Mouse (Mus musculus): ENCODE data around the gene Traip. TPM values are rescaled to one million over a fixed set of nuclear protein-coding genes. Genes with fewer than 3 reads are reported as not detected.

The Traip gene
- total RNA-seq (2021), result 5.1 and 5.3 TPM in 2 replicates
- long read RNA-seq, partial matches to known transcripts, result 1 of 5 reads
- long read RNA-seq, other reads (novel, unspliced or antisense), result 2 of 5 reads

GRCm38 (mm10) chr9:107949922-107950235 is at the start of gene Traip:
Gene Traip (plus strand): TSS chr9:107950136.
- DNase-seq, result no peak

DNA sequence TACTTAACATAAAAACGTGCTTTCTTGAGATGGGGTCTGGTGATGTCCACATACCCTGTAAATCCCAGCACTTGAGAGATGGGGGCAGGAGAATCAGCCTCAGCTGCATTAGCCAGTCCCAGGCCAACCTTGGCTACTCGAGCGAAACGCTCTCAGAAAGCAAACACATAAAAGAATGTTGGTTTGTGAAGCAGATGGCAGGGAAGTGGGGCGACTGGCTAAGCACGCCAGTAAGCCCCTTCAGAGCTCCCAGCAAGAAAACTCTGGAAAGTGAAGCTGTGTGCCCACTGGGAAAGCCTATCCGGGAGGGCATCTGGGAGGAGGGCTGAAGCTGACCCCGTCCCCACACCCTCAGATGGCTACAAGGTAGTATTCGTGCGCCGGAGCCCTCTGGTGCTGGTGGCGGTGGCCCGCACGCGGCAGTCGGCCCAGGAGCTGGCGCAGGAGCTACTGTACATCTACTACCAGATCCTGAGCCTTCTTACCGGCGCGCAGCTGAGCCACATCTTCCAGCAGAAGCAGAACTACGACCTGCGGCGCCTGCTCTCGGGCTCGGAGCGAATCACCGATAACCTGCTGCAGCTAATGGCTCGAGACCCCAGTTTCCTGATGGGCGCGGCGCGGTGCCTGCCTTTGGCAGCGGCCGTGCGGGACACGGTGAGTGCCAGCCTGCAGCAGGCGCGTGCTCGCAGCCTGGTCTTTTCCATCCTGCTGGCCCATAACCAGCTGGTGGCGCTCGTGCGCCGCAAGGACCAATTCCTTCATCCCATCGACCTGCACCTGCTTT is 48.9 kb upstream of the Traip start:
- DNase-seq, result peak; percentile 68

GRCm38 (mm10) chr9:107901627-107901914 is 48.4 kb upstream of the Traip start:
- DNase-seq, result no peak

DNA sequence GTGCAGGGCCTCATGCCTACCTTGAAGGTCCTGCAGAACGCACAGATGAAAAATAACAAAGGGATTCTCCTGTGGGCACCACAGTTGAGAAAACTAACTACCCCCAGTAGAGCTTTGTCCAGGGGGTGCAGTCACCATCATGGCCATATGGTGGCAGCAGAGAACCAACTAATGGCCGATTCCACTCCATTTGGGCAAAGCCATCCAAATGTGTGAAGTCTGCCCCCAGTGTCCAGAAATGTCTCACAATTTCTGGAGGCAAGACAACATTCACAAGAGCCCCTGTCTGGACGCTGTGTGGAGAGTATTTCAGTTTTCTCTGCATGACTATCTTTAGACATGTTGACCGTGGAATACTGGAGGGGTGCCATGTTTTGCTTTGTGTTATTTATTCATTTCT is 45.2 kb upstream of the Traip start:
- DNase-seq, result peak; percentile 82

- peak; percentile 84 for DNase-seq
Measured at GRCm38 (mm10) chr9:107906252-107906966, 43.5 kb upstream of the Traip start, which contains the start of gene Mst1r. Gene Mst1r (plus strand): TSS chr9:107906873.

DNA sequence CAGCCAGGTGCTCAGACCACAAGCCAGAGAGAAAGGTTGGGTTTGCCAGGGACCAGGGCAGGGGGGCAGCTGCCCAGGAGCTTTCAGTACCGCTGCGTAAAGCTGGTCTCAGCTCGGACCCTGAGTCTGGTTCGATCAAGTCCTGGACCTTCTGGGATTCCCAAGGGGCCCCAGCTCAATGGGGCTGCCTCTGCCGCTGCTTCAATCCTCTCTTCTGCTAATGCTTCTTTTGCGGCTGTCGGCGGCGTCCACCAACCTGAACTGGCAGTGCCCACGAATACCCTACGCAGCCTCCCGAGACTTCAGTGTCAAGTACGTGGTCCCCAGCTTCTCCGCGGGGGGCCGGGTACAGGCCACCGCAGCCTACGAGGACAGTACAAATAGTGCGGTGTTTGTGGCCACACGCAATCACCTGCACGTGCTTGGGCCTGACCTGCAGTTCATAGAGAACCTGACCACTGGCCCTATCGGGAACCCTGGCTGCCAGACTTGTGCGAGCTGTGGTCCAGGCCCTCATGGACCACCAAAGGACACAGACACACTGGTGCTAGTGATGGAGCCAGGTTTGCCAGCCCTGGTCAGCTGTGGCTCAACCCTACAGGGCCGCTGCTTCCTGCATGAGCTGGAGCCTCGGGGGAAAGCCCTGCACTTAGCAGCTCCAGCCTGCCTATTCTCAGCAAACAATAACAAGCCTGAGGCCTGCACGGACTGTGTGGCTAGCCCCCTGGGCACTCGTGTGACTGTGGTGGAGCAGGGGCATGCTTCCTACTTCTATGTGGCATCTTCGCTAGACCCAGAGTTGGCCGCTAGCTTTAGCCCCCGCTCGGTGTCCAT is 42.8 kb upstream of the Traip start:
- no peak for DNase-seq

GRCm38 (mm10) chr9:107907801-107908120 is 42.2 kb upstream of the Traip start:
- no peak for DNase-seq

GRCm38 (mm10) chr9:107908410-107909158 is 41.4 kb upstream of the Traip start:
- DNase-seq, result no peak

GRCm38 (mm10) chr9:107910025-107910769 is 39.7 kb upstream of the Traip start:
- DNase-seq, result no peak

- no peak for DNase-seq
Measured at GRCm38 (mm10) chr9:107914764-107915420, 35.0 kb upstream of the Traip start.

DNA sequence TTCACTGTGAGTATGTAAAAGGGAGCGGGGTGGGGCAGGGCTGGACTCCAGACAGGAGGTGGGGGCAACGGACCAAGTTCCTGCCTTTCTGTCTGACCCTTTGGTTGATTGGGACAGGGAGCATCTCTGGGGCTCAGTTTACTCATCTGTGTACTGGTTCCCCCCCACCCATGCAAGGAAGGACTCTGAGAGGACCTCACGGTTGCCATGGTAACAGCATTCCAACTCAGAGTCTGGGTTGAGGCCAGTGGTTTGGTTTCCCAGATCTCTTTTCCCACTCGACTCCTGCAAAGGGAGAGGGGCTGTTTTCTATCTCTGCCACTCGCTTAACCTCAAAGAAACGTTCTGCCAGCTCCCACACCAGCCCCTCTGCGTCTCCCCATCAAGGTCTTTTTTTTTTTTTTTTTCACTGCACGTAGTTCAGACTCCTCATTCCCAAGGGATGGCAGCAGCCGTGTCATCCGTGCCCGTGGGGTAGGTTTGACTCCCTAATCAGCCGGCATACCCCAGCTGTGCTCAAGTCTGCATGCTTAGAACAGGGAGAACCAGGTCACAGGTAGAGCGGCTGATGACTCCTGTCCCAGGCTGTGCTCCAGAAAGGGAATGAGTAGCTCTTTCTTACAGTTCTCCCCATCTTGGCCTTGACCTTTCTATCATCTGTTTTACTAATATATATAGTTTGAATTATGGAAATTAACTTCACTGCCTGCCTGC is 31.9 kb upstream of the Traip start:
- no peak for DNase-seq

DNA sequence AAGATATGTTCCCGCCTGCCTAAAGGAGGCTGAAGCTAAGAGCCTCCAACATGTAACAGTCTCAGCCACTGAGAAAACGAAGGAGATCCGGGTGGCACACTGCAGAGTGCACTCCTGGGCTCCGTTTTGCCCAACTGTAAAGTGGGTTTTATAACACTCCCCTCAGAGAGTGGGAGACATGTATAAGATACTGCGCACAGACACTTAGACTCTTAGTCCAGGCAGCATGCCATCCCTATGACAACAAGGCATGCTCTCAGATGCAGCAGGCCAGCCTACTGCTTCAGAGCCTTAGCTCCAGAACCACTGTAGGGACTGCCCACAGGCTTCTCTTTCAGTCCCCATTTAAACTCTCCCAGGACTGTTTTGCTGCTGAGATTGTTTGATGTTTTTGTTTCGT is 31.1 kb upstream of the Traip start:
- no peak for DNase-seq

DNA sequence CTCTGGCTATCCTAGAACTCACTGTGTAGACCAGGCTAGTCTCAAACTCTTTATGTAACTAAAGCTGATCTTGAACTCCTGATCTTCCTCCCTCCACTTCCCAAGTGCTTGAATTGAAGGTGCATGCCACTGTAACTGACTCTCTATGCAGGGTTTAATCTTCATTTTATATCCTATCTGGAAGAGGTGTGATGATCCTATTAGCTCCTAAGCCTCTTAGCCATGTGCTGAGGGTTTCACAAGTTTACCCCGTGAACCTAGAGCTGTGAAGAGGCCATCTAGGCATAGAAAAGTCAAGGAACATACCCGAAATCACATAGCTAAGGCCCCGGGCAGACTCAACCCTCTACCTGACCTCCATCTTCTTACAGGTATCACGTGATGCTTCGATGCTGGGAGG is 30.5 kb upstream of the Traip start:
- no peak for DNase-seq

- peak; percentile 61 for DNase-seq
Measured at GRCm38 (mm10) chr9:107923021-107923420, 26.9 kb upstream of the Traip start.

DNA sequence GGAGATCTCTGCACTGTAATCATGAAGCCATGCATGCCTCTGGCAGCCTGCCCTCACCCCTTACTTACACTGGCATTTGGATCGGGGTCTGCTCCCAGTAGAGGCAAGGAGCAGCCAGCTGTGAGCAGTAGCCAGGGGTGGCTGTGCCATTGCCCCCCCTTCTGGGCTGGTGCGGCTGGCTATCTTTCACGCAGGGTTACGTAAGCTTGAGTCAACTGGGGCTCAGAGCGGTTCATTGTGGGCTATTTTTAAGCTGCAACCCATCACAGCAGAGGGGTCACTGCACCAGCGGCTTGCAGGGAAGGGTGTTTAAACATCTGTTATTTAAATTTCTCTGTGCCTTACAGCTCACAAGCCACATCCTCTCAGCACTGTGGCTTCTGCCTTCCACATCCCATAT is 26.0 kb upstream of the Traip start:
- DNase-seq, result no peak

- no peak for DNase-seq
Measured at GRCm38 (mm10) chr9:107925251-107925650, 24.7 kb upstream of the Traip start.

DNA sequence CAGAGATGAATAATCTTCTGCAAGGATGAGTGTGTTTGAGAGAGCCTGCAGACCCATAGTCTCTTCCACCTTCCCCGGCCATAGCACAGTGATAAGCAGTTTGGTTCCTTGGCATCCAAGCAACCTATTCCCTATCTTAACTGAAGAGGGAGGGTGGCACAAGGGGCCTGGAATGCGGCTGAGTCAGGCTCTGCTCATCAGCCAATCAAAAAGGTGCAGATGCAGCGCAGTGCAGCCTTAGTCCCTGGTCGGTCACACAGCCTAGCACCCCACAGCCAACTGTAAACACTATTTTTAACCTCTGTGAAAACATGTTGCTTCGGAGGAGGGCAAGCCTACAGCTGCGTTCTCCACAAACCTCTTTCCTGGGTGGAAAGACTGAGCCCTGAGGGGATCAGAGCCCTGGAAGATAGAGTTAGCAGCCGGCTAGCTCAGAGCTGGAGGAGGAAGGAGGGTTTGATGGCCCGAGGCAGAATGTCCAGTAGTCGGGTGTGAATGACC is 23.0 kb upstream of the Traip start:
- DNase-seq, result no peak

DNA sequence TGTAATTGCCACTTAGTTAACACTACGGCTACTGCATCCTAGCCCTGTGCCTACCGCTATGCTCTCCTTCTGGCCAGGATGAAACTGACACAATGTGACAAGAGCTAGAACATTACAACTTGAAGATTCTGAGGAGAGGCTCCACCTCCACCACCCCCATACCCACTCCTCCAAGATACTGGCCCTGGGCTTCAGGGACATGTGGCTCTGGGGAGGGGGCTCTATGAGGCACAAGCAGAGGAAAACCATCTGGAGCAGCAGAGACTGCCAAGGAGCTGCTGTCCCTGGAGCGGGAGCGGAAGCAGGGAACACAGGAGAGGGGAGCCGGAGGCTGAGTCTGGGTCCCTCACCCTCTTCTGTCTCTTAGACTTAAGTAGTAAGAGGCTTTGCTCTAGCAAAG is 22.2 kb upstream of the Traip start:
- no peak for DNase-seq

GRCm38 (mm10) chr9:107928169-107928568 is 21.8 kb upstream of the Traip start, which contains the start of gene Actl11:
Gene Actl11 (plus strand): TSS chr9:107928469.
- DNase-seq, result no peak

DNA sequence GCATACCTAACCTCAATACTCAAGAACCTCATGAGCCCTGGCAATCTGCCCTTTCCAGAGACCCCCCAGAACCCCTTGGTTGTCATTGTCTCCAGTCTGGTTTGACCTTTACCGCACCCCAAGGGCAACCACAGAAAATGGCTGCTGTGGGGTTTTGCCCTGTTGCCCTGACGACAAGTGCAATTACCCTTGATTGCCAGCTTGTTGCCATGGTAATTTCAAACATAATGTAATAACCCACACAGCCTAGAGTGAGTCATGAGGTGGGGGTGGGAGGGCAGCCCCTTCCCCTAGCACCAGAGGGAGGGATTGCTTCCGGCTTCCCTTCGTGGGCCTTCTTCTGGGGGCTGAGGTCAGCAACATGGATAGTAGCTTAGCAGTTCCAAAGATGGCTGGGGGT is 17.7 kb upstream of the Traip start:
- no peak for DNase-seq
